Mouse (Mus musculus) CH12.LX (cell line): Measurements from ENCODE around the gene Ctdsp1. TPM values are rescaled to one million over a fixed set of nuclear protein-coding genes. Genes with fewer than 3 reads are reported as not detected.

Experiments
- DNase-seq: peaks from one replicate; pipeline ENCODE4 v3.0.0-alpha.2; 2013; ENCODE audit errors: extremely low read depth
- H3K27ac ChIP-seq: 2 replicates; pipeline ENCODE4 v1.5.1; 2012; ENCODE audit warnings: low read depth, mild to moderate bottlenecking, control low read depth, moderate library complexity; ENCODE audit not compliant: insufficient read depth
- H3K27me3 ChIP-seq: replicated peaks from 2 replicates; pipeline ENCODE3; 2012; ENCODE audit warnings: inconsistent platforms
- H3K36me3 ChIP-seq, 2 experiments: replicated peaks in 1 of 2; 2 replicates each; pipeline versions ENCODE3 to v1.6.1; 2012; ENCODE audit warnings: inconsistent platforms in 1 of 2, low read length in 1 of 2, mild to moderate bottlenecking in 1 of 2, mixed read lengths in 1 of 2, moderate library complexity in 1 of 2; ENCODE audit not compliant: control insufficient read depth in 1 of 2, insufficient read depth in 1 of 2
- H3K4me1 ChIP-seq, 2 experiments: 2 replicates each; pipeline ENCODE4 v1.6.1; 2012; ENCODE audit warnings: inconsistent platforms in 1 of 2, moderate library complexity in 1 of 2; ENCODE audit not compliant: insufficient read depth in 2 of 2, control insufficient read depth in 1 of 2
- H3K4me2 ChIP-seq: 2 replicates; pipeline ENCODE4 v1.6.1; 2012; ENCODE audit warnings: low read depth, mild to moderate bottlenecking, control low read depth; ENCODE audit not compliant: poor library complexity, insufficient read depth, severe bottlenecking
- H3K4me3 ChIP-seq, 3 experiments: fragments of 150-350 bp in 1 of 3; sonication (generic) in 1 of 3; replicated peaks in 1 of 3; 2 replicates each; pipeline versions ENCODE3 to v1.5.1; 2011 to 2012; ENCODE audit warnings: low read depth in 2 of 3, low read length in 2 of 3, mild to moderate bottlenecking in 2 of 3, moderate library complexity in 2 of 3, control low read depth in 1 of 3, improper control_type of control experiment in 1 of 3, inconsistent platforms in 1 of 3, mixed read lengths in 1 of 3; ENCODE audit not compliant: poor library complexity in 1 of 3
- H3K79me2 ChIP-seq: replicated peaks from 2 replicates; pipeline ENCODE4 v1.6.1; 2012; ENCODE audit warnings: mild to moderate bottlenecking, moderate library complexity; ENCODE audit not compliant: control insufficient read depth, poor library complexity, insufficient read depth, severe bottlenecking; ENCODE audit errors: extremely low read depth
- H3K9ac ChIP-seq: 2 replicates; pipeline ENCODE4 v1.6.1; 2012; ENCODE audit warnings: low read depth, mild to moderate bottlenecking, control low read depth, moderate library complexity; ENCODE audit not compliant: insufficient read depth
- H3K9me3 ChIP-seq: replicated peaks from 2 replicates; pipeline ENCODE3; 2012; ENCODE audit warnings: low read length, inconsistent platforms, mixed read lengths
- CHD2 ChIP-seq: IDR thresholded peaks from 2 replicates; pipeline ENCODE4 v1.6.1; 2011; ENCODE audit warnings: low read length, improper control_type of control experiment
- CTCF ChIP-seq, 2 experiments: IDR thresholded peaks in 1 of 2; conservative IDR thresholded peaks in 1 of 2; 2 replicates each; pipeline ENCODE4 v1.5.1; 2011 to 2012; ENCODE audit warnings: low read depth in 2 of 2, low read length in 2 of 2, improper control_type of control experiment in 1 of 2, inconsistent platforms in 1 of 2, mild to moderate bottlenecking in 1 of 2, moderate library complexity in 1 of 2
- EP300 ChIP-seq: IDR thresholded peaks from 2 replicates; pipeline ENCODE4 v1.6.1; 2011; ENCODE audit warnings: low read length, improper control_type of control experiment
- ETS1 ChIP-seq: conservative IDR thresholded peaks from 2 replicates; pipeline ENCODE4 v1.6.1; 2012; ENCODE audit warnings: low read depth, mild to moderate bottlenecking, inconsistent platforms, low read length, improper control_type of control experiment, moderate library complexity
- JUN ChIP-seq: IDR thresholded peaks from 2 replicates; pipeline ENCODE4 v1.6.1; 2011; ENCODE audit warnings: low read depth, mild to moderate bottlenecking, low read length, improper control_type of control experiment, moderate library complexity; ENCODE audit not compliant: insufficient read depth
- MAX ChIP-seq: IDR thresholded peaks from 2 replicates; pipeline ENCODE4 v1.6.1; 2011; ENCODE audit warnings: low read length, improper control_type of control experiment
- MEF2A ChIP-seq: IDR thresholded peaks from 2 replicates; pipeline ENCODE4 v1.6.1; 2014; ENCODE audit warnings: low read depth, mild to moderate bottlenecking, inconsistent platforms, low read length, improper control_type of control experiment, borderline replicate concordance
- MXI1 ChIP-seq: IDR thresholded peaks from 2 replicates; pipeline ENCODE4 v1.6.1; 2011; ENCODE audit warnings: mild to moderate bottlenecking, low read depth, low read length, improper control_type of control experiment
- MYC ChIP-seq: IDR thresholded peaks from 2 replicates; pipeline ENCODE4 v1.6.1; 2011; ENCODE audit warnings: low read depth, mild to moderate bottlenecking, improper control_type of control experiment, low read length
- NRF1 ChIP-seq: IDR thresholded peaks from 2 replicates; pipeline ENCODE4 v1.6.1; 2014; ENCODE audit warnings: low read depth, mild to moderate bottlenecking, inconsistent platforms, low read length, improper control_type of control experiment, moderate library complexity
- PAX5 ChIP-seq: IDR thresholded peaks from 2 replicates; pipeline ENCODE4 v1.6.1; 2012; ENCODE audit warnings: low read length, inconsistent platforms, mixed read lengths
- SIN3A ChIP-seq: IDR thresholded peaks from 2 replicates; pipeline ENCODE4 v1.6.1; 2012; ENCODE audit warnings: low read length, improper control_type of control experiment, inconsistent platforms
- TCF12 ChIP-seq: IDR thresholded peaks from 2 replicates; pipeline ENCODE4 v1.6.1; 2014; ENCODE audit warnings: low read depth, mild to moderate bottlenecking, inconsistent platforms, low read length, improper control_type of control experiment
- USF1 ChIP-seq: IDR thresholded peaks from 2 replicates; pipeline ENCODE4 v1.6.1; 2014; ENCODE audit warnings: low read depth, mild to moderate bottlenecking, inconsistent platforms, low read length, improper control_type of control experiment
- ZMIZ1 ChIP-seq: IDR thresholded peaks from 2 replicates; pipeline ENCODE4 v1.6.1; 2012; ENCODE audit warnings: low read depth, mild to moderate bottlenecking, inconsistent platforms, low read length, improper control_type of control experiment
- dilution Hi-C: fragments of 300-500 bp; cut with MboI; formaldehyde crosslinking; loops from 2 replicates; pipeline ENCODE4 v1.14.3; 2020; ENCODE audit warnings: low sequenced_read_pairs; ENCODE audit not compliant: extremely low pct_unique_long_range_greater_than_20kb, extremely low pct_ligation_motif_present
- in situ Hi-C: fragments of 300-500 bp; cut with MboI; formaldehyde crosslinking; loops from 3 replicates; pipeline ENCODE4 v1.14.3; 2019; ENCODE audit warnings: low sequenced_read_pairs, low pct_ligation_motif_present, low pct_unique_long_range_greater_than_20kb, mixed read lengths
- polyA plus RNA-seq: library from polyadenylated mRNA; unstranded; fragments of >175 nt; gene quantifications from 2 replicates; pipeline ENCODE4 v1.2.1, GENCODE M21; 2012; ENCODE audit warnings: low read depth; ENCODE audit not compliant: insufficient read length
- total RNA-seq, 2 experiments: library from RNA; depleted of rRNA; stranded (reverse); fragments of 300-350 nt in 1 of 2; fragments of >200 nt in 1 of 2; gene quantifications; 2 replicates each; pipeline ENCODE4 v1.2.3; 2012 to 2014

Ctdsp1 gene
- total and polyA plus RNA-seq, 3 experiments: 14.4 to 65.8 (median 23.4) TPM

DNA sequence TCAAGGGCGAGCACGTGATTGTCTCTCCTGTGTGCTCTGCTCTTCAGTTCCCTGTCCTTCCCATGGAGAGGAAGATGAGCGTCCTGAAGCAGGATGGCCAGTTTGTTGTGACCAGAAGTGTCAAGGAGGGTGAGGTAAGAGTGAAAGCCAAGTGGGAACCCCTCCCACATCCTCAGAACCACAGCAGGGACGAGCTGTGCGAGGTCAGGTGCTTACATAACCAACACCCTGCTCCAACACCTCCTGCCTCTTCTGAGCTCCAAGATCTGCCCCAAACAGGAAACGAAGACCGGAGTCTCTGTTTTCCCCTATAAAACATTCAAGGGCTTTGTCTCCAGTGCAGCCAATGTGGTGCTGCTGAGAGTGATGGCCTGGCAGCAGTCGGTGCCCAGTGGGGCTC lies 27.0 kb upstream of the Ctdsp1 start:
- H3K4me3 ChIP-seq: no peak overlapping the region
- peaks cover 46 to 73% of the 10 kb centered on the region in 2 experiments for H3K4me1 ChIP-seq
- no peaks in the 10 kb centered on the region for H3K27me3 ChIP-seq
- H3K79me2 ChIP-seq: no peaks in the 10 kb centered on the region
- no peak overlapping the region for H3K9ac ChIP-seq
- in situ Hi-C loops: loop anchor here (5.0 kb wide), 1 partner anchor 57 kb away; the partner anchor contains the start of gene Tmbim1
- peaks cover 0 to 6% of the 10 kb centered on the region in 2 experiments for H3K36me3 ChIP-seq
- dilution Hi-C loops: no loop called here
- no peak overlapping the region for H3K27ac ChIP-seq
- no peak overlapping the region for H3K4me2 ChIP-seq
- no peak for TF ChIP-seq CHD2
- TF ChIP-seq EP300: no peak
- no peak for TF ChIP-seq TCF12
- no peak for TF ChIP-seq SIN3A
- no peak for TF ChIP-seq MEF2A
- no peak for DNase-seq
- no peaks in the 10 kb centered on the region for H3K9me3 ChIP-seq

- Histone ChIP-seq H3K4me3 (no peak overlapping the region), H3K27me3 (no peaks in the 10 kb centered on the region), H3K9ac (no peak overlapping the region), H3K4me2 (no peak overlapping the region), H3K27ac (no peak overlapping the region), H3K36me3 (peaks cover 0 to 6% of the 10 kb centered on the region in 2 experiments), H3K79me2 (no peaks in the 10 kb centered on the region), H3K4me1 (peaks cover 27 to 51% of the 10 kb centered on the region in 2 experiments), H3K9me3 (no peaks in the 10 kb centered on the region)
- dilution Hi-C loops: no loop called here
- DNase-seq: no peak
- TF ChIP-seq MYC (no peak), ETS1 (no peak), USF1 (no peak), MXI1 (no peak), ZMIZ1 (no peak), PAX5 (no peak), NRF1 (no peak), JUN (no peak), MAX (no peak), MEF2A (no peak), CTCF (conservative IDR thresholded peaks at IDR 0.05 in 1 of 2, IDR thresholded peaks at IDR 0.05 in 1 of 2; ENCODE audit: low read depth in 2 of 2, low read length in 2 of 2) (no peak)
- in situ Hi-C loops: no loop called here
These were observed 23.2 kb upstream of the Ctdsp1 start for GRCm38 (mm10) chr1:74367886-74368645.
